Mouse (Mus musculus) gonadal fat pad, adult 2 months (tissue): ENCODE measurements at regions not wholly inside any gene's neighbourhood (a gene's known extent, or its start where the extent isn't known, plus 50 kb on each side); places are given as distances from the start of the nearest gene placed in this dataset.

Experiments used
- DNase-seq: peaks from one replicate; pipeline ENCODE4 v3.0.0-alpha.2; 2012; ENCODE audit warnings: low read depth

- DNase-seq, result no peak
These were observed 57.9 kb upstream of the Samsn1 start for GRCm38 (mm10) chr16:76079761-76080502.

GRCm38 (mm10) chr16:76078219-76078618 is 56.1 kb upstream of the Samsn1 start:
- no peak for DNase-seq

GRCm38 (mm10) chr16:76076231-76076630 is 54.1 kb upstream of the Samsn1 start:
- no peak for DNase-seq
